Mouse (Mus musculus): ENCODE measurements at regions not wholly inside any gene's neighbourhood (a gene's known extent, or its start where the extent isn't known, plus 50 kb on each side); places are given as distances from the start of the nearest gene placed in this dataset.
A peak's percentile ranks its signal among the peaks of the same experiment; 100 is the strongest.

DNA sequence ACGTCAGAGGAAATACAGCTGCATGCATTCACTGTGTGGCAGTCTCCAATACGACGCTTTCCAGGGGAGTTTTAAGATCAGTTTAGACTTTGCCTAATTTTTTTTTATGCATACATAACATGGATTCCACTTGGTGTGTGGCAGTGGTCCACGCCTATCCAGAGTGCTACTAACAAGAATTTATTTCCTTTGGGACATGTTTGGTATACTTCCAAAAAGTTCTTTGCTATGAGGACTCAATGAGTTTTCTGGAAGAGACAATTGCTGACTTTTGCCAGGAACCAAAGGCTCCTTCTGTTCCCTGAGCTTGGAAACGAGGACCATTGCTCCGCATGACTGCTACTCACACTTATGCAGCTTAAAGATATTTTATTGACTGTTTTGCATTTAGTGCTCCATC lies 59.2 kb downstream of the Marcks start:
- H3K36me3 ChIP-seq: no peaks in the 10 kb centered on the region
- H3K9me3 ChIP-seq: no peaks in the 10 kb centered on the region
- H3K4me1 ChIP-seq (replicated peaks): peaks cover 14% of the 10 kb centered on the region
- WGBS: 86% methylated on average over 6 of the region's 6 CpGs
- no peak for DNase-seq (ENCODE audit: low spot score)
- no peaks in the 10 kb centered on the region for H3K27me3 ChIP-seq (ENCODE audit: insufficient read depth, poor library complexity, severe bottlenecking)
- H3K27ac ChIP-seq: no peak overlapping the region
- H3K4me3 ChIP-seq: no peak overlapping the region

DNA sequence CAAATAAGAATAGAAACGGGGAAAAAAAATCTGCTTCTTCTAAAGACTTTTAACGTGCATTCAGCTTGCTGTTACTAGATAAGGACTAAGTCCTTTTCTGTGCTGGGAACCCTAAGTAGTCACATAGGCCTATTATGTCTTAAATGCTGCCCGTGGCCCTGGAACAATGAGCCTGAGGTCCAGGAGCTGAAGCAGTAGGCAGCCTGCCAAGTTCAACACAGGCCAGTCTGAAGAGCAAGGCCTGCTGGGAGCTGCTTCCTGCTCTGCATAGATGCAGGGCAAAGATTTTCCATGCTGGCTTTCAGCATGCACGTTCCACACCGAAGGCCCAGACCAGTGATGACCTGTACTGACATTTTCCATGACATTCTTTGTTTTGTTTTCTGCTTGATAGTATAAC lies 60.3 kb downstream of the Marcks start:
- Histone ChIP-seq H3K27ac (peak overlapping the region; percentile 84), H3K27me3 (ENCODE audit: insufficient read depth, poor library complexity, severe bottlenecking) (no peaks in the 10 kb centered on the region), H3K4me3 (no peak overlapping the region), H3K9me3 (no peaks in the 10 kb centered on the region), H3K36me3 (no peaks in the 10 kb centered on the region), H3K4me1 (replicated peaks) (peaks cover 14% of the 10 kb centered on the region)
- peak; percentile 44 for DNase-seq (ENCODE audit: low spot score)
- 37% methylated on average over 5 of the region's 5 CpGs for WGBS

DNA sequence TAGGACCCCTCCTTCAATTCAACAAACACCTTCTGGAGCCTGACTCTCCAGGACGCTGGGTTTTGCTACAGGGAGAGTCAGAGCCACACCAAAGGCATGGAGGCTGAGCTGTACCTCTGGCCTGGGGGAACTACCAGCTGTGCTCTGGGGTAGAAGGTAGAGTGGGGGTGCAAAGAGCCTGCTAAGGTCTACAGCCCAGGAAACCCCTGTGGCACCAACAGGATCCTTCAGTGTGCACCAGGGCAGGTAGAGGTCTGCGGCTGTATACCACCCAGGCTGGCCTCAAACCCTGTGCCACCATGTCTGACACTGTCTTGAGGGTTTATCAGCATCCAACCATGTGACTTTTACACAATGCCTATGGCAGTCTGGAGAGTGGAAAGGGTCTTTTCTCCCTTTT lies 61.0 kb downstream of the Marcks start:
- 88% methylated on average over 2 of the region's 2 CpGs for WGBS
- Histone ChIP-seq H3K36me3 (no peaks in the 10 kb centered on the region), H3K4me1 (replicated peaks) (peaks cover 14% of the 10 kb centered on the region), H3K4me3 (no peak overlapping the region), H3K9me3 (no peaks in the 10 kb centered on the region), H3K27ac (peak overlapping the region; percentile 84), H3K27me3 (ENCODE audit: insufficient read depth, poor library complexity, severe bottlenecking) (no peaks in the 10 kb centered on the region)
- DNase-seq (ENCODE audit: low spot score): no peak

DNA sequence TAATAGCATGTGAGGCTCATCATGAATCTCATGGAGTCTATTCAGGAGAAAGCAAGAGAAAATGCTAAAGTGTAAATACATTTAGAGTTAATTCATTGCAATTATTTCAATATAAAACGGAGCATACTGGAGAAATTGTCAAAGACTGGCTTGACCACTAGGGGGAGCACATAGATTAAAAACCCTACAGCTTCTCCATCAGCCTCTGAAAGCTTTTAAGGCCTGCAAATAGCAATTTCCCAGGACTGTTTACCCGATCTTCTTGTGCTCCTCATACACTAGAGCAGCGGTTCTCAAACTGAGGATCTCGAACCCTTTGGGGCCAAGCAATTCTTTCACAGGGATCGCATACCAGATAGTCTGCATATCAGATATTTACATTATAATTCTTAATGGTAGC lies 65.9 kb downstream of the Marcks start:
- H3K4me1 ChIP-seq (replicated peaks): 0 out of 2 replicates have a peak, but pooled peaks cover 3% of the 10 kb centered on the region
- 22% methylated on average over 5 of the region's 5 CpGs for WGBS
- H3K36me3 ChIP-seq: no peaks in the 10 kb centered on the region

DNA sequence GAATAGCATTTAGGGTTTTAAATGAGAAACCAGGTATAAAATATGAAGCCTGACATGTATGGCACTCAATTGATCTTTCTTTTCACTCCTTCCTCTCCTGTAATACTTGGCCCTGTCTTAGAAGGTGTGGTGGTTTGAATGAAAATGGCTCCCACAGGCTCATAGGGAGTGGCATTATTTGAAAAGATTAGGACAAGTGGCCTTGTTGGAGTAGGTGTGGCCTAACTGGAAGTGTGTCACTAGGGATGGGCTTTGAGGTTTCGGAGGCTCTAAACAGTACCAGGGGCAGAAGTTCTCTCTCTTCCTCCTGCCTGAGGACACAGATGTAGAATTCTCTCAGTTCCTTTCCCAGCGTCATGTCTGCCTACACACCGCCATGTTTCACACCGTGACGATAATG lies 66.7 kb downstream of the Marcks start:
- no peaks in the 10 kb centered on the region for H3K4me1 ChIP-seq (replicated peaks)
- no peak for DNase-seq (ENCODE audit: low spot score)
- no peaks in the 10 kb centered on the region for H3K36me3 ChIP-seq
- H3K9me3 ChIP-seq: no peaks in the 10 kb centered on the region
- no peaks in the 10 kb centered on the region for H3K27me3 ChIP-seq (ENCODE audit: insufficient read depth, poor library complexity, severe bottlenecking)
- H3K4me3 ChIP-seq: no peak overlapping the region
- 95% methylated on average over 5 of the region's 5 CpGs for WGBS
- H3K27ac ChIP-seq: no peak overlapping the region

More for the DNA sequence above, 65.9 kb downstream of the Marcks start:
- H3K27ac ChIP-seq: no peak overlapping the region
- no peak overlapping the region for H3K4me3 ChIP-seq
- no peaks in the 10 kb centered on the region for H3K9me3 ChIP-seq
- no peaks in the 10 kb centered on the region for H3K27me3 ChIP-seq (ENCODE audit: insufficient read depth, poor library complexity, severe bottlenecking)
- peak; percentile 33 for DNase-seq (ENCODE audit: low spot score)

DNA sequence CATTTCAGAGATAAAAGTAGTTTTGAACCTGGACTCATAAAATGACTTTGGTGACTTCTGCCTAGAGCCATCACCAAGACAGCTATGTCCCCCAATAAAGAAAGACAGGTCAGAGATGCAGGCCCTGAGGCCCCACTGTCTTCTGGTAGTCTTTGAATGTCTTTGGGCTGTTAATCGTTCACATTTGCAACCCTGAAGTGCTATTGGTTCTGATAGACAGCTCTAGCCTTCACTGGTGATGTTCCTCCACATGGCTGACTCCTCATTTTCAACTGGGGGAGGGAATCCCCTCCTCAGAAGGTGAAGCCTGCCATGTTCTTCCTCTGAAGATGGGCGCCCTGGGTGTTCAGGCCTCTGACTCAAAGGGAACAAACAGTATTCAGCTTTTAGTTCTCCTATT lies 67.3 kb downstream of the Marcks start:
- Histone ChIP-seq H3K27ac (no peak overlapping the region; the same call in 1 of the 2 replicates), H3K36me3 (no peaks in the 10 kb centered on the region), H3K9me3 (no peaks in the 10 kb centered on the region), H3K27me3 (ENCODE audit: insufficient read depth, poor library complexity, severe bottlenecking) (no peaks in the 10 kb centered on the region), H3K4me1 (replicated peaks) (no peaks in the 10 kb centered on the region), H3K4me3 (no peak overlapping the region)
- DNase-seq (ENCODE audit: low spot score): no peak
- WGBS: 86% methylated on average over 2 of the region's 2 CpGs

Data from hindbrain, embryonic 10.5 days (tissue).